Mouse (Mus musculus): ENCODE results near the gene Sertad3. TPM values are rescaled to one million over a fixed set of nuclear protein-coding genes. Genes with fewer than 3 reads are reported as not detected.

The Sertad3 gene
- polyA plus RNA-seq (2015; fragmentation: Nextera tagmentation; extraction: Ambion mirVana) = 25.7 and 27.0 TPM in 2 replicates

DNA sequence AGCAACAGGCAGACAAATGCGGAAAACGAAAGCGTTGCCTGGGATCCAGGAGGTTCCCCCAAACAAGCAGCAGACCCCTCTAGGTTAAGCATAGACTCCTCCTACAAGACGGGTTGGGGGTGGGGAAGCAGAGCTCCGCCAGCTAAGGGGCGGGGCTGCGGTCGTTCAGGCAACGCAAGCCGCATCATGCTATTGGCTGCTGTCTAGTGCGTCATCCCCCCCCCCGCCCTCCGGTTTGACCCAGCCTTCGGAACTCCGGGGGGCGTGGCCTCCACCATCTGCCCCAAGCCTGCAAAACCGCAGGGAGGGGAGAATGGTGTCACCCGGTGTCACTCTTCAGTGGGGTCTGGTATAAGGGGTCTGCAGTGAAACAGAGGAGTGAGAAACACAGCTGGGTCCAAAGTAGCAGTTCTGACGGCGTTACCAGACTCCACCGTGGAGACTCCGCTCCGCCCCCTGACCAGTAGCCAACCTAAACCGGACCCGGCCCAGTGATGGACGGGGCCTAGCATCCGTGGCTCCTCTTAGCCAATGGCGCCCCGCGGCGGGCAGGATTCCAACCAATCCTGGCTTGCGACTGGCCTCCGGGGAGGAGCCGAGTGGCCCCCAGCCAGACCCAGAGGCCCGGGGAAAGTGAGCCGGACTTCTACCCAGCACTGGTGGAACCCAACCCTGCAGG lies at the start of gene Sertad3:
Sertad3 (plus strand) TSS at position 613 of the 679 bp plus-strand sequence.
- Histone ChIP-seq H3K4me3 (replicated peaks) (peak within 1 kb of the TSS; percentile 77), H3K9me3 (no peaks in the 10 kb centered on the region), H3K27me3 (replicated peaks) (no peaks in the 10 kb centered on the region), H3K27ac (peak within 1 kb of the TSS; percentile 92), H3K9ac (peak within 1 kb of the TSS; percentile 74), H3K4me2 (replicated peaks) (peak within 1 kb of the TSS; percentile 58), H3K36me3 (peaks cover 7% of the 10 kb centered on the region), H3K4me1 (replicated peaks) (peaks cover 15% of the 10 kb centered on the region)
- WGBS = under 1% methylated on average over 36 of the region's 36 CpGs
- peak; percentile 93 for ATAC-seq

DNA sequence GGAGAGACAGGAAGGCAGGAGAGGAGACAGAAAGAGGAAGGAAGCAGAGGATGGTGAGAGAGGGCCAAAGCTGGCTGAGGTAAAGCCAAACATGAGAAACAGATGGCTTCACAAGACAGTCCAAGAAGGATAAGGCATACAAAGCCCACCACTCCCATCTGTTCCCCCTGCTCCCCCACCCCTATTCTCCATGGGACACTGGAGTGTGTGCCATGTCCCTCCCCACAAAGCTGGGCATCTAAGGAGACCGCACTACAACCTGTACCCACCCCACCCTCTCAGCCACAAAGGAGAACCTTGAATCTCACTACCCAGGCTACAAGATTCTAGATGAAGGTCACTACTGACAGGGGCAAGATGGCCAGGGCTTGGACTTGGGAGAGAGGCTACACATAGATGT lies 46.2 kb upstream of the Sertad3 start:
- H3K9ac ChIP-seq = no peak overlapping the region
- no peak overlapping the region for H3K4me3 ChIP-seq (replicated peaks)
- H3K4me2 ChIP-seq (replicated peaks) = no peak overlapping the region
- no peak for ATAC-seq
- no peaks in the 10 kb centered on the region for H3K27me3 ChIP-seq (replicated peaks)
- no peak overlapping the region for H3K27ac ChIP-seq
- 100% methylated on average over 1 of the region's 1 CpGs for WGBS
- no peaks in the 10 kb centered on the region for H3K9me3 ChIP-seq
- no peaks in the 10 kb centered on the region for H3K36me3 ChIP-seq
- no peaks in the 10 kb centered on the region for H3K4me1 ChIP-seq (replicated peaks)

DNA sequence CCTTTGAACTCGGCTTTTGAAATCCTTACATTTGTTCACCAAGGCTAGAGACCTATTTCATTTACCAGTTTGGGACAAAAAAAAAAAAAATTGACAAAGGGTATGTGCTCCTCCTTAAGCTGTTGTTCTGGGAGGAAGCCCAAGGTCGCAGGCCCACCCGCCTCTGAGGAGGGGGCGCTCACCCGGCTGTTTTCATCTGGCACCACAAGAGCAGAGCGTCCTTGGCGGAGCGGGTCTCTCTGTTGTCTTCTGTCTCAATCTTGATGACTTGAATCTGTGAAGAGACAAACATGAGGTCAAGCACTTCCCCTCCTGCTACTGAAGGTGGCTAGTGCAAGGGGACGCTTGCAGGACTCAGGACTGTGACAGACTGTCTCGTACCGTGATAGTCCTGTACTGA lies 45.6 kb upstream of the Sertad3 start:
- Histone ChIP-seq H3K9ac (no peak overlapping the region), H3K4me1 (replicated peaks) (no peaks in the 10 kb centered on the region), H3K9me3 (no peaks in the 10 kb centered on the region), H3K4me3 (replicated peaks) (no peak overlapping the region), H3K36me3 (no peaks in the 10 kb centered on the region), H3K4me2 (replicated peaks) (no peak overlapping the region), H3K27ac (no peak overlapping the region), H3K27me3 (replicated peaks) (0 out of 2 replicates have a peak, but pooled peaks cover 2% of the 10 kb centered on the region)
- WGBS = 78% methylated on average over 11 of the region's 11 CpGs
- no peak for ATAC-seq

GRCm38 (mm10) chr7:27429135-27429534 lies 44.4 kb upstream of the Sertad3 start:
- H3K4me3 ChIP-seq (replicated peaks) = no peak overlapping the region
- H3K9me3 ChIP-seq = no peaks in the 10 kb centered on the region
- 63% methylated on average over 2 of the region's 2 CpGs for WGBS
- H3K36me3 ChIP-seq = no peaks in the 10 kb centered on the region
- ATAC-seq = no peak
- H3K27me3 ChIP-seq (replicated peaks) = 0 out of 2 replicates have a peak, but pooled peaks cover 8% of the 10 kb centered on the region
- H3K4me2 ChIP-seq (replicated peaks) = no peak overlapping the region
- H3K4me1 ChIP-seq (replicated peaks) = no peaks in the 10 kb centered on the region
- H3K9ac ChIP-seq = no peak overlapping the region
- H3K27ac ChIP-seq = no peak overlapping the region

GRCm38 (mm10) chr7:27433349-27433748 lies 40.2 kb upstream of the Sertad3 start:
- Histone ChIP-seq H3K27me3 (replicated peaks) (peaks cover 17% of the 10 kb centered on the region; the same call in 1 of the 2 replicates), H3K4me3 (replicated peaks) (no peak overlapping the region), H3K9me3 (no peaks in the 10 kb centered on the region), H3K9ac (no peak overlapping the region), H3K27ac (no peak overlapping the region), H3K4me1 (replicated peaks) (no peaks in the 10 kb centered on the region), H3K4me2 (replicated peaks) (no peak overlapping the region), H3K36me3 (no peaks in the 10 kb centered on the region)
- 29% methylated on average over 10 of the region's 10 CpGs for WGBS
- ATAC-seq = peak; percentile 53; the same call in 1 of the 2 replicates

DNA sequence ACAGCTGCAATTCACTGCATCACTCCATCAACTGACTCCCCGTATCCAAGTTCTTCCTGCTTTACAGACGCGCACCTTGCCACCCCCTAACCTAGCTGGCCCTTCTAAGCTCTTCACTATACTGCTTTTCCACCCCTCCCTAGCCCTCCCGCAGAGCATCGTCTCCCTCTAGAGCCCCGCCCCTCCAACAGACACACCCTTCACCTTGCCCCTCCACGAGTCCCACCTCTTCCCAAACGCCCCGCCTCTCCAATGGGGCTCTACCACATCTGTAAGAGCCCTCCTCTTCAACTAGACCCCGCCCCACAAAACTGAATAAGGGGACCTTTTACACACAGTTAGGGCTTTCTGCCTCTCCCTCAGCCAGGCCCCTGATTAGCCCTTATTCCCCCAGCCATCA lies 39.8 kb upstream of the Sertad3 start:
- Histone ChIP-seq H3K27ac (no peak overlapping the region), H3K4me2 (replicated peaks) (no peak overlapping the region), H3K4me3 (replicated peaks) (no peak overlapping the region), H3K36me3 (no peaks in the 10 kb centered on the region), H3K4me1 (replicated peaks) (no peaks in the 10 kb centered on the region), H3K9ac (no peak overlapping the region), H3K9me3 (no peaks in the 10 kb centered on the region), H3K27me3 (replicated peaks) (peaks cover 17% of the 10 kb centered on the region; the same call in 1 of the 2 replicates)
- 6% methylated on average over 10 of the region's 10 CpGs for WGBS
- peak; percentile 58 for ATAC-seq

GRCm38 (mm10) chr7:27437544-27437943 lies 36.0 kb upstream of the Sertad3 start:
- no peak overlapping the region for H3K9ac ChIP-seq
- H3K27me3 ChIP-seq (replicated peaks) = peaks cover 17% of the 10 kb centered on the region; the same call in 1 of the 2 replicates
- H3K4me1 ChIP-seq (replicated peaks) = no peaks in the 10 kb centered on the region
- no peak overlapping the region for H3K27ac ChIP-seq
- ATAC-seq = no peak
- no peaks in the 10 kb centered on the region for H3K9me3 ChIP-seq
- WGBS = 57% methylated on average over 5 of the region's 5 CpGs
- no peak overlapping the region for H3K4me3 ChIP-seq (replicated peaks)
- H3K36me3 ChIP-seq = no peaks in the 10 kb centered on the region
- no peak overlapping the region for H3K4me2 ChIP-seq (replicated peaks)

GRCm38 (mm10) chr7:27440014-27440413 lies 33.6 kb upstream of the Sertad3 start:
- 78% methylated on average over 4 of the region's 4 CpGs for WGBS
- no peaks in the 10 kb centered on the region for H3K36me3 ChIP-seq
- H3K9me3 ChIP-seq = no peaks in the 10 kb centered on the region
- no peak overlapping the region for H3K9ac ChIP-seq
- H3K27ac ChIP-seq = no peak overlapping the region
- no peak for ATAC-seq
- no peaks in the 10 kb centered on the region for H3K27me3 ChIP-seq (replicated peaks)
- no peak overlapping the region for H3K4me2 ChIP-seq (replicated peaks)
- no peaks in the 10 kb centered on the region for H3K4me1 ChIP-seq (replicated peaks)
- no peak overlapping the region for H3K4me3 ChIP-seq (replicated peaks)

- Histone ChIP-seq H3K9me3 (no peaks in the 10 kb centered on the region), H3K9ac (peak overlapping the region; percentile 51), H3K4me1 (replicated peaks) (peaks cover 23% of the 10 kb centered on the region), H3K36me3 (no peaks in the 10 kb centered on the region), H3K27me3 (replicated peaks) (peaks cover 14% of the 10 kb centered on the region), H3K27ac (no peak overlapping the region), H3K4me3 (replicated peaks) (peak overlapping the region; percentile 51), H3K4me2 (replicated peaks) (peak overlapping the region; percentile 99)
- 8% methylated on average over 18 of the region's 18 CpGs for WGBS
- no peak for ATAC-seq
Observed at GRCm38 (mm10) chr7:27446051-27446450, 27.5 kb upstream of the Sertad3 start.

DNA sequence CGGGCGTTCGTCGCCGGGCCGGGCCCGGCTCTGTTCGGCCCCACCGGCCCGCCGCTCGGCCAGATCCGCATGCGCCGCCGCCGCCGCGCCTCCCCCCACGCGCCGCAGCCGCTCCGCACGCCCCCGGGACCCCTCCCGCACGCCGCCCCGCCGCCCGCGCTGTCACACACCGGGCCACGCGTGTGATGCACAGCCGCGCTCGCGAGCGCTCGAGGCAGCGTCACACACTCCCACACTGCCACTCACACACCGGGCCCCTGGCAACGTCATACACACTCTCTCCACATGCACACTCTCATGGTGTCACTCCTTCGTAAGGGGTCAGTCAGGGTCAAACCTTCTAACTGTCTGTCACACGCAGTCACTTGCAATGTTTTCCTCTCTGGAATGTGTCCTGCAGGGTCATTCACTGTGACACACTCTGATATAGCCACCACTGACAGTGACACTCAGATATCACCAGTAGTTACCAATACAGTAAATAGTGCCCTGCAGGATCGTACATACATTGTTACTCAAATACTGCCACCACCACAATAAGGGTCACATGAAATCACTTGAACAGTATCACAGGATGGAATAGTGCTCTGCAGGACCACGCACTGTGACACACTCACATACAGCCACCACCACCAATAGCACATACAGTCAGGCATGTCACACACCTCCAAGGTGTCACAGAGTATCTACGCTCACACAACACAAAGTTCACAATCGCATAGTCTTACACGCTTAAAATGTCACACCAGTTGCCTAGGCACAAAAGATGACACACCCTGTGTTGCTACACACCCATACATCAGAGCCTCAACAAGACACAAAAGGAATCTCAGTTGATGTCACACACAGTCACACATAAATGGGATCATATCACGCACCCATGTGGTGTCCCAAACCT lies 26.8 kb upstream of the Sertad3 start:
- whole genome bisulfite sequencing = 9% methylated on average over 40 of the region's 53 CpGs
- Histone ChIP-seq H3K36me3 (no peaks in the 10 kb centered on the region), H3K4me3 (replicated peaks) (peak overlapping the region; percentile 51), H3K4me2 (replicated peaks) (peak overlapping the region; percentile 99), H3K9me3 (no peaks in the 10 kb centered on the region), H3K9ac (peak overlapping the region; percentile 51), H3K4me1 (replicated peaks) (peaks cover 23% of the 10 kb centered on the region), H3K27me3 (replicated peaks) (peaks cover 14% of the 10 kb centered on the region), H3K27ac (no peak overlapping the region)
- ATAC-seq = peak; percentile 14

DNA sequence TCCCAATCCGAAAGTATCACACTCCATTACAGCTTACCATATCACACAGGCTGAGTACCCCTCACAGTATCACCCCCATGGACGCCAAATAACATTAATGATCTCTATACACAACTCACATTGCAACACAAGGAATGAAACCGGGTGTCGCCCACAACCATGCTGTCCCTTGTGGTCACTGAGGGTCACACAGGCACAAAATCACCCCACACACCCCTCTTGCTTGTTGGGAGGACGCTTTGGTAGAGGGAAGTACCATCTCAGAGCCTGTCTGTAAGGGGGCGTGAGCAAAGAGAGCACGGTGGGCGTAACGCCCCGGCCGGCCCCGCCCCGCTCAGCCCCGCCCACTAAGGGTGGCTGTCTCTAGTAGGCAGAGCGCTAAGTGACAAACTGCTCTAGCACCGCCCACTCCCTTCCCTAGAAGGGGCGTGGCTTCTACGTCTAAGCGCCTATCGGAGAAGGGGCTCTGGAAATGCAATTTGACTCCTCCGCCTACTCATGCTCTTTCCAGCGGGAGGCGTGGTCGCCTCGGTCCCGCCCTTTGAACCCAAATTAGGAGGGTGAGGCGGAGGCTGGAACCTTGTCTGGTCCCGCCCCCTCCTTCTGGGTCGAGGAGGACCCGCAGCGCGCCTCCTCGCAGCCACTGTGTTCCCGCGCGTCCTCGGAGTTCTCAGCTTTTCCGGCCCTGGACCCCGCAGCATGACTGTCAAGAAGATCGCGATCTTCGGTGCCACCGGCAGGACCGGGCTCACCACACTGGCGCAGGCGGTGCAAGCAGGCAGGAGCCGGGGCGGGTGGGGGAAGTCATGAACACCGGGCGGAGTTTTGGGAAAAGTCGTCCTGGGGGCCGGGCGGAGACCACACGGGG lies 25.9 kb upstream of the Sertad3 start, which contains the start of the genes Sptbn4 and Blvrb:
Sptbn4 (minus strand) TSS at position 268 of the 868 bp plus-strand sequence.
Blvrb (plus strand) TSS at position 560 of the 868 bp plus-strand sequence.
- Histone ChIP-seq H3K9me3 (no peaks in the 10 kb centered on the region), H3K27ac (peak within 1 kb of the TSS; percentile 38; the same call in 1 of the 2 replicates), H3K4me1 (replicated peaks) (peaks cover 23% of the 10 kb centered on the region), H3K27me3 (replicated peaks) (peaks cover 14% of the 10 kb centered on the region), H3K4me3 (replicated peaks) (peak within 1 kb of the TSS; percentile 58), H3K4me2 (replicated peaks) (peak within 1 kb of the TSS; percentile 99), H3K9ac (peak within 1 kb of the TSS; percentile 62), H3K36me3 (no peaks in the 10 kb centered on the region)
- peak; percentile 94 for ATAC-seq
- WGBS = under 1% methylated on average over 54 of the region's 54 CpGs
